Mouse (Mus musculus) 3T3-L1 (cell line): Measurements from ENCODE around the gene Rrp8.
"Not testable (repeated sequence)": the region's sequence is repeated elsewhere in the genome, so short reads cannot be mapped to it uniquely, and the experiment has no call there.

Experiments
- DNase-seq: peaks from one replicate; pipeline ENCODE4 v3.0.0-alpha.2; 2015; ENCODE audit warnings: low read depth, low spot score

Gene Rrp8

GRCm38 (mm10) chr7:105743926-105744590, 6.9 kb upstream of the Rrp8 start, which contains the start of gene Taf10:
Gene Taf10, minus strand, starts transcription at chr7:105744361.
- DNase-seq, result peak; percentile 91

GRCm38 (mm10) chr7:105743246-105743925, 6.2 kb upstream of the Rrp8 start:
- DNase-seq, result not testable (repeated sequence)

- DNase-seq, result not testable (repeated sequence)
These were observed 5.5 kb upstream of the Rrp8 start for GRCm38 (mm10) chr7:105742539-105743215.

GRCm38 (mm10) chr7:105741978-105742377, 4.8 kb upstream of the Rrp8 start:
- no peak for DNase-seq

GRCm38 (mm10) chr7:105740851-105741250, 3.7 kb upstream of the Rrp8 start:
- no peak for DNase-seq

GRCm38 (mm10) chr7:105740089-105740795, 3.1 kb upstream of the Rrp8 start:
- no peak for DNase-seq

GRCm38 (mm10) chr7:105738948-105739347, 1.8 kb upstream of the Rrp8 start:
- peak; percentile 95 for DNase-seq

GRCm38 (mm10) chr7:105738286-105738685, 1.1 kb upstream of the Rrp8 start:
- no peak for DNase-seq

GRCm38 (mm10) chr7:105737648-105738047, 463 bp upstream of the Rrp8 start:
- DNase-seq, result no peak

- peak; percentile 89 for DNase-seq
These were observed 802 bp downstream of the Rrp8 start, which contains the start of gene Ilk for GRCm38 (mm10) chr7:105736264-105736901. Gene Ilk, plus strand, starts transcription at chr7:105736592.

- DNase-seq, result not testable (repeated sequence)
These were observed 1.7 kb downstream of the Rrp8 start for GRCm38 (mm10) chr7:105735464-105735863.

GRCm38 (mm10) chr7:105734826-105735225, 2.4 kb downstream of the Rrp8 start:
- DNase-seq, result no peak

GRCm38 (mm10) chr7:105733836-105734235, 3.3 kb downstream of the Rrp8 start:
- DNase-seq, result no peak

GRCm38 (mm10) chr7:105728701-105729428, 8.3 kb downstream of the Rrp8 start:
- no peak for DNase-seq

- no peak for DNase-seq
These were observed 10.2 kb downstream of the Rrp8 start for GRCm38 (mm10) chr7:105726980-105727325.

- DNase-seq, result peak; percentile 82
These were observed 10.8 kb downstream of the Rrp8 start for GRCm38 (mm10) chr7:105726144-105726979.

GRCm38 (mm10) chr7:105721916-105722315, 15.3 kb downstream of the Rrp8 start:
- no peak for DNase-seq

GRCm38 (mm10) chr7:105715366-105715765, 21.8 kb downstream of the Rrp8 start:
- DNase-seq, result no peak

GRCm38 (mm10) chr7:105708733-105709132, 28.5 kb downstream of the Rrp8 start:
- no peak for DNase-seq

GRCm38 (mm10) chr7:105703816-105704215, 33.4 kb downstream of the Rrp8 start:
- no peak for DNase-seq
